Mouse (Mus musculus): ENCODE data around the gene Ctnnb1. TPM values are rescaled to one million over a fixed set of nuclear protein-coding genes. Genes with fewer than 3 reads are reported as not detected.

Ctnnb1 gene
- total and polyA plus RNA-seq, 3 experiments: 197 to 383 (median 290) TPM

DNA sequence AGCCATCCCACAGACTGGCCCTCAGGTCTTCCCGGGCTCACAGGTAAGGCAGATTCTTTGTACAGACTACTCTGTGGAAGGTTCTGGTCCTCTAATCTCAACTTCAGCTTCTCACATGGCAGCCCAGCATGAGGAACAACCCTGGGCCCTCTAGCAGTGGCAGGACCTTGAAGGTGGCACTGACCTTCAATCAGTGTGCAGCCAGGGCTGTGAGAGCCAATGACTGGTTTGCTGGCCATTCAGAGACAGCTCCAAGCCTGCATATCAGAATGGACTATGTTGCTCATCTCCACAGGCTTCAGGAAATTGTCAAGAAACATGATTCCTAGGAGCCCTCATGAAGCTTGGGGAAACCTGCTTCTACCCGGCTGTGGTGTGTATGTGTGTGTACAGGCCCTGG, 45.2 kb downstream of the Ctnnb1 start:
- no peak for DNase-seq (ENCODE audit: extremely low read depth)
- dilution Hi-C loops (cut with MboI; ENCODE audit: extremely low pct_ligation_motif_present, extremely low pct_unique_long_range_greater_than_20kb, low sequenced_read_pairs): no loop called here
- Histone ChIP-seq H3K4me2 (ENCODE audit: insufficient read depth, low read depth, poor library complexity, severe bottlenecking) (no peak overlapping the region), H3K27me3 (replicated peaks) (no peaks in the 10 kb centered on the region), H3K9ac (ENCODE audit: insufficient read depth, low read depth) (no peak overlapping the region), H3K79me2 (replicated peaks; ENCODE audit: control insufficient read depth, extremely low read depth, insufficient read depth, poor library complexity, severe bottlenecking) (no peaks in the 10 kb centered on the region), H3K36me3 (replicated peaks in 1 of 2; ENCODE audit: control insufficient read depth in 1 of 2, insufficient read depth in 1 of 2, low read length in 1 of 2) (peaks cover 0 to 4% of the 10 kb centered on the region in 2 experiments), H3K27ac (ENCODE audit: insufficient read depth, low read depth) (no peak overlapping the region), H3K4me1 (ENCODE audit: control insufficient read depth in 1 of 2, insufficient read depth in 2 of 2) (peaks cover 4 to 10% of the 10 kb centered on the region in 2 experiments; a peak in 3 of 4 replicates), H3K4me3 (replicated peaks in 1 of 3; ENCODE audit: low read depth in 2 of 3, low read length in 2 of 3, poor library complexity in 1 of 3) (no peak overlapping the region), H3K9me3 (replicated peaks; ENCODE audit: low read length) (no peaks in the 10 kb centered on the region)
- TF ChIP-seq ELF1 (IDR thresholded peaks at IDR 0.05; ENCODE audit: low read depth, low read length) (no peak), SIN3A (IDR thresholded peaks at IDR 0.05; ENCODE audit: low read length) (no peak), ETS1 (conservative IDR thresholded peaks at IDR 0.05; ENCODE audit: low read depth, low read length) (no peak), RAD21 (IDR thresholded peaks at IDR 0.05; ENCODE audit: low read depth, low read length) (no peak), E2F4 (IDR thresholded peaks at IDR 0.05; ENCODE audit: insufficient replicate concordance, low read depth, low read length) (no peak), RCOR1 (conservative IDR thresholded peaks at IDR 0.05; ENCODE audit: low read depth, low read length) (no peak), ZKSCAN1 (IDR thresholded peaks at IDR 0.05; ENCODE audit: borderline replicate concordance, low read depth, low read length) (no peak), PAX5 (IDR thresholded peaks at IDR 0.05; ENCODE audit: low read length) (no peak), ZNF384 (IDR thresholded peaks at IDR 0.05; ENCODE audit: low read depth, low read length) (no peak), SMC3 (IDR thresholded peaks at IDR 0.05; ENCODE audit: low read depth, low read length) (no peak), KAT2A (IDR thresholded peaks at IDR 0.05; ENCODE audit: insufficient replicate concordance, low read length) (no peak), POLR2AphosphoS2 (IDR thresholded peaks at IDR 0.05; ENCODE audit: low read depth, low read length) (no peak), ZMIZ1 (IDR thresholded peaks at IDR 0.05; ENCODE audit: low read depth, low read length) (no peak), BHLHE40 (IDR thresholded peaks at IDR 0.05; ENCODE audit: low read depth, low read length) (no peak), MAZ (IDR thresholded peaks at IDR 0.05; ENCODE audit: low read depth, low read length) (no peak), ZC3H11A (IDR thresholded peaks at IDR 0.05; ENCODE audit: low read depth, low read length) (no peak)
- in situ Hi-C loops (cut with MboI; ENCODE audit: low pct_ligation_motif_present, low pct_unique_long_range_greater_than_20kb, low sequenced_read_pairs): no loop called here

DNA sequence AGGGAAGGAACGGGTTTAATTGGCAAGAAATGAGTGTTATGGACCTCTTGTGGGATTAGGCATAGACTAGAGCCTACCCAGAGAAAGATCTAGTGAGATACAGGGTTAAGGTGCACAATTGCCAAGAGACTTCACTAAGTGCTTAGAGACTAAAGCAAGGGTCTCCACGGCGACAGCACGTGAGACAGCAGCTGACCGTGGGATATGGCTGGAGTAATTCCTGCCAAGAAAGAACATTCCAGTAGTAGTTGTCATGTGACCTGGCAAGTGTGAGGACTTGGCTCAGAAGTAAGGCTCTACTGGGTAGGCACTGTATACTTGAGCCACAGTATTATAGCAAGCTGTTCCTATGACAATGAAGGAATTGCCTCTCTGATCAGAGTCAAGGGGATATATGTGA, 47.1 kb downstream of the Ctnnb1 start:
- TF ChIP-seq E2F4 (IDR thresholded peaks at IDR 0.05; ENCODE audit: insufficient replicate concordance, low read depth, low read length): no peak
- TF ChIP-seq ETS1 (conservative IDR thresholded peaks at IDR 0.05; ENCODE audit: low read depth, low read length): no peak
- TF ChIP-seq CHD1 (IDR thresholded peaks at IDR 0.05; ENCODE audit: low read depth, low read length): no peak
- TF ChIP-seq CTCF (conservative IDR thresholded peaks at IDR 0.05 in 1 of 2, IDR thresholded peaks at IDR 0.05 in 1 of 2; ENCODE audit: low read depth in 2 of 2, low read length in 2 of 2): no peak
- no peak for TF ChIP-seq MEF2A (IDR thresholded peaks at IDR 0.05; ENCODE audit: borderline replicate concordance, low read depth, low read length)
- TF ChIP-seq JUN (IDR thresholded peaks at IDR 0.05; ENCODE audit: insufficient read depth, low read depth, low read length): no peak
- H3K9ac ChIP-seq (ENCODE audit: insufficient read depth, low read depth): no peak overlapping the region

More for the DNA sequence above, 47.1 kb downstream of the Ctnnb1 start:
- Histone ChIP-seq H3K27me3 (replicated peaks) (no peaks in the 10 kb centered on the region), H3K9me3 (replicated peaks; ENCODE audit: low read length) (no peaks in the 10 kb centered on the region), H3K4me2 (ENCODE audit: insufficient read depth, low read depth, poor library complexity, severe bottlenecking) (no peak overlapping the region), H3K79me2 (replicated peaks; ENCODE audit: control insufficient read depth, extremely low read depth, insufficient read depth, poor library complexity, severe bottlenecking) (no peaks in the 10 kb centered on the region), H3K4me3 (replicated peaks in 1 of 3; ENCODE audit: low read depth in 2 of 3, low read length in 2 of 3, poor library complexity in 1 of 3) (no peak overlapping the region), H3K27ac (ENCODE audit: insufficient read depth, low read depth) (no peak overlapping the region), H3K36me3 (replicated peaks in 1 of 2; ENCODE audit: control insufficient read depth in 1 of 2, insufficient read depth in 1 of 2, low read length in 1 of 2) (no peaks in the 10 kb centered on the region), H3K4me1 (ENCODE audit: control insufficient read depth in 1 of 2, insufficient read depth in 2 of 2) (peaks cover 4 to 10% of the 10 kb centered on the region in 2 experiments; a peak in 3 of 4 replicates)
- no peak for DNase-seq (ENCODE audit: extremely low read depth)
- dilution Hi-C loops (cut with MboI; ENCODE audit: extremely low pct_ligation_motif_present, extremely low pct_unique_long_range_greater_than_20kb, low sequenced_read_pairs): no loop called here
- in situ Hi-C loops (cut with MboI; ENCODE audit: low pct_ligation_motif_present, low pct_unique_long_range_greater_than_20kb, low sequenced_read_pairs): no loop called here
